Mouse (Mus musculus) adrenal gland, postnatal 36 days (tissue): ENCODE measurements around the gene Baz2b. TPM values are rescaled to one million over a fixed set of nuclear protein-coding genes. Genes with fewer than 3 reads are reported as not detected.

ENCODE experiments used
- DNase-seq, 2 experiments: peaks; one replicate each; pipeline ENCODE4 v3.0.0; 2021; ENCODE audit warnings: mixed read lengths in 1 of 2
- total RNA-seq, 2 experiments: library from RNA; stranded (reverse); gene quantifications; 2 replicates each; pipeline ENCODE4 v1.2.3; 2021

The Baz2b gene
- total RNA-seq, 2 experiments from 2014 or later, result 68.9 to 75.9 TPM

DNA sequence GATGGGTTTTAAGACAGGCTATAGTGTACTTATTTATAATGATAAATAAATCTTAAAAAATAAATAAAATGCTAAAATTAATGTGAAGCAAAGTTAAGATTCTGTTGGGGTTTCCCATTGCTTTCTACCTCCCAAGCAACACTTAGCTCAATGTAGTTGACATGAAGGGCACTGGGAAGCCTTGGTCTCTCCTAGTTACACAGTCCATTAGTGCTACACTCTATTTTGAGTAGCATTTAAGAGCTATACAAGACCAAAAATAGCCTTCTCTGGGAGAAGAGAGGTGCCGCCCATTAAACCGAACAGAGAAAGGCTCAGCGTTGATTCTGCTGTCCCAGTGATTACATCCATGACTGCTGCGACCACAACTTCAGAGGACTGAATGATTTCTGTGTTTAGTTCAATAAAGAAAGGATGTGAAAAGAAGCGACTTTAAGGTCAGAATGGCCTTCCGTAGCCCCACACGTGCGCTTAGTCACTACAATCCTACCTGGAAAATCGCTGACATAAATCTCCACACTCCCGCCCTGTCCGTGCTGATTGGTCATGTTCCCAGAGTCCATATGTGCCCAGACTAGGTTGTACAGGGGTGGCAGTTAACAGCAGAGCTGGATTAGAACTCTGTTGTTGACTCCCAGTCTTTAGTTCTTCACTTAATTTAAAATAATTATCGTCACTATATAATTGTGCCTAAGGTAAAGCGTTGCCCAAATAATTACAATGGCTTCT is 257.2 kb downstream of the Baz2b start:
- DNase-seq, result no peak

- DNase-seq, result no peak
Measured at GRCm38 (mm10) chr2:59951706-59952105, 257.9 kb downstream of the Baz2b start.

DNA sequence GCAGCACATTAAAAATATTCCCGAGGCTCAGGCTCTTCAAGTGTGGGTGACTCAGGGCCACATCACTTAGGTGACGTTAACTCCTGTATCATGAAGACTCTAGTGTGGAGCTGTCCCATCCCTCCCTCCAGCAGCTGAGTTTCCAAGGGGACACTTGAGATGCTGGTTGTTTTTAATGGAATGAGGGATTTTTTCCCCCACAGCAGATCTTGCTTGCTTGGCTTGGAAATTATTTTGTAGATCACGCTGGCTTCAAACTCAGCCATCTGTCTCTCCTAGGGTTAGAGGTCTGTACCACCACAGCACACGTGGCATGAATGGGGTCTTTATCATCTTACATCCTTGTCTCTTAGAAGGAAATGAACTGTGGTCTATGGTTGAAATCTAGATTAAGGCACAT is 258.5 kb downstream of the Baz2b start:
- DNase-seq, result no peak

DNA sequence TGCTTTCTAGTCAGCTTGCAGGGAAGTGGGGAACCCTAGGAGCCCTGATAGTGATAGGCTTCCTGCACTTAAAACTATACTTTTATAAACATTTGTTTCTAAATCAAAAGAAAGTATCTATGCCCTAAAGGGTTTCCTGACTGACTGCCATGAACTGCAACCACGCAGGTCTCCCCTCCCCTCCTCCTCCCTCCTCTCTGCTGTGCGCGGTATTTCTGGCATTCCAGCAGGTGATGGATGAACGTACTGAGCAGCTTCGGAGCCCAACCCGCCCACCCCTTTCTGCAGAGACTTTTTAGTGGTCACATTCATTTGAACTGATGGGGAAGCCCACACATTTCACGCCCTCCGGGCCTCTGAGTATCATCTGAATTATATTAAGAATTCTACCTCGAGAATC is 273.3 kb downstream of the Baz2b start:
- DNase-seq, result no peak

GRCm38 (mm10) chr2:59933129-59933528 is 276.5 kb downstream of the Baz2b start:
- DNase-seq, result no peak

- no peak for DNase-seq
Measured at GRCm38 (mm10) chr2:59932244-59932643, 277.4 kb downstream of the Baz2b start.

DNA sequence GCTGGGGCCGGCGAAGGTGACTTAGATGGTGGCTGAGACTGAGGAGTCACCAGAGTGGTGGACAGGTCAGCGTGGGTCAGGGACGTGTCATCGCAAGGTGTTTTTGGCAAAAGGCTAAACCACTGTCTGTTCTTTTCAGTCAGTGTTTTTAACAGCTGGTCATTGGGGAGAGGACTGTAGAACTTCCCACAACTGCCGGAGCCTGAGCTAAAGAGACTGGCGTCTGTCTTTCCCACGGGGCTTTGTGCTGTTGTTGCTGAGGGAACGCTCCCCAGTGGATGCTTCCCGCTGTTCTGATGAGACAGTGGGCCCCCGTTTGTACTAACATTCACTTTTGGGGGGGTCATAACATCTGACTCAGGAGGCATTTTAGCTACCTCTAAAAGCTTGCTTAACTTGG is 296.0 kb downstream of the Baz2b start:
- no peak for DNase-seq

DNA sequence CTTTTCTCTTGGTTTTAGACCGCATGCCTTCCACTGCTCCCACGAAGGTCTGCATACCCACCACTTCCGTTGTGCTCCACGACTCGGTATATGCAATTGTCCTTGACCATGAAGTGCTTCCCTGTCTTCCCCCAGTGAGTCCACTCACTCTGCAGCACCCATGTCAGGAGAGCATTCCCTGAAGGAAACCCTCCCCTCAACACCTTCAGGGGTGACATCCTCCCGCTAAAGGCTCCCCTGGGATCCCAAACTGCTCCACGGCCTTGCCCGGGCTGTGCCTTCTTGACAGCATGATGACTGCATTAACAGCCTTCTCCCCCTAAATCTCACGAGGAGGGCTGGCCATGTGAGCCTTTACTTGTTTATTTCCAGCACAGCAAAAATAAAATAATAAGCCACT is 301.6 kb downstream of the Baz2b start:
- DNase-seq, result no peak

- DNase-seq, result no peak
Measured at GRCm38 (mm10) chr2:59904007-59904406, 305.6 kb downstream of the Baz2b start.

GRCm38 (mm10) chr2:59898666-59899065 is 311.0 kb downstream of the Baz2b start:
- no peak for DNase-seq

DNA sequence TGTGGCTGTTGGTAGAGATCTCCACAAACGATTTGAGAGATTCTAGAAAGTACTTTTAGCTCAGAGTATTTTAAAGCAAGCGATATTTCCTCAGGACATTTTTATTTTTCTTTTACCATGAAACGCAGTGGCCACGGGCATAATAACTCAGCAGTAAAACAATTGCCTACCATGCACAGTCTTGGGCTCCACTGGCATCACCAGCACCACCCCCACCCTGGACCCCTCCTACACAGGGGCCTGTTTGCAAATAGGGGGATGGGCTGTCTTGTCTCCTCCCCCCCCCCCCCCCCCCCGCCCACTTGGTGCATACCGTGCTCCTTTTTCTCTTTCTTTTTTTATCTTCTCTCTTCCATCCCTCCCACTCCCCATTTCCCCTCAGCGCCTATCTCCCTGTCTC is 311.5 kb downstream of the Baz2b start:
- DNase-seq, result no peak

- DNase-seq, result no peak
Measured at GRCm38 (mm10) chr2:59896837-59897236, 312.8 kb downstream of the Baz2b start.

GRCm38 (mm10) chr2:59896400-59896799 is 313.2 kb downstream of the Baz2b start:
- peak; percentile 62 to 69 for DNase-seq

DNA sequence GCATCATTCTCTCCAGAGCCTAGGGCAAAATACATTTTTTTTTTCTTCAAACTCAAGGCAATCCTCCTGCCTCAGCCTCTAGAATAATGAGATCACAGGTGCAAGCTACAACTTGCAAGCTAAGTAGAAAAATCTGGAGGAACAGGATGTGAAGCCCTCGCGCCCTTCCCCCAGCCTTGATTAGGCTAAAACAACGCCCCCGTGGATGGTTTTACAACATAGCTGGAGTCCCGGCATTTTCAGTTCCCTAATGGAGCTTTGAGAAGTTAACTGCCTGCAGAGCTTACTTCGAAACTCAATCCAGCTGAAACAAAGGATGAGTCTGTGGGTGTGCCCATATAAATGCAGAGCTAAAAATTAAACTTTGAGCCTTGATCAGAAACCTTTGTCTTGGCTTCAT is 319.9 kb downstream of the Baz2b start:
- peak in 1 of 2 experiments; percentile 5 for DNase-seq

DNA sequence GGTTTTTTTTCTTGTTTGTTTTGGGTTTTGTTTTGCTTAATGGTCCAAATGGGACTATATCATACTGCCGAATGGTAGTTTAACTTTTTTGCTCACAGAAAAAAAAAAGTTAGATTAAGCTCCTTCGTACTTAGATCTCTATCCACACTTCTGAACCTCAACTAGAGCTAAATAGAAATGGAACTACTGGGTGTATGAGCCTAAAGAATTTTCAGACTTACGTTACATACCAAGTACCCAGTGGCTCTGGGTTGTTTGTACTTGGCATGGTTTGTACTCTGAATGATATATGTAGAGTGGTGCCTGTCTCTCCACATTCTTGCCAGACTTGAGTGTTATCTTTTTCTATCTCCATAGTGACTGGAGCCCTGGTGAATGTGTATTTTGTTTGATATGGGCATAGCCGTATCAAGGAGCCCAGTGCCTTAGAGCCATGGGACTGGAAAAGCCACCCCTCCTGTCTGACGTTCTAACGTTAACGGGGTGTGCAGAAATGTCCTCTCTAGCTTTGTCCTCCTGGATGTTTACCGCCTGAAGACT is 326.8 kb downstream of the Baz2b start:
- no peak for DNase-seq

DNA sequence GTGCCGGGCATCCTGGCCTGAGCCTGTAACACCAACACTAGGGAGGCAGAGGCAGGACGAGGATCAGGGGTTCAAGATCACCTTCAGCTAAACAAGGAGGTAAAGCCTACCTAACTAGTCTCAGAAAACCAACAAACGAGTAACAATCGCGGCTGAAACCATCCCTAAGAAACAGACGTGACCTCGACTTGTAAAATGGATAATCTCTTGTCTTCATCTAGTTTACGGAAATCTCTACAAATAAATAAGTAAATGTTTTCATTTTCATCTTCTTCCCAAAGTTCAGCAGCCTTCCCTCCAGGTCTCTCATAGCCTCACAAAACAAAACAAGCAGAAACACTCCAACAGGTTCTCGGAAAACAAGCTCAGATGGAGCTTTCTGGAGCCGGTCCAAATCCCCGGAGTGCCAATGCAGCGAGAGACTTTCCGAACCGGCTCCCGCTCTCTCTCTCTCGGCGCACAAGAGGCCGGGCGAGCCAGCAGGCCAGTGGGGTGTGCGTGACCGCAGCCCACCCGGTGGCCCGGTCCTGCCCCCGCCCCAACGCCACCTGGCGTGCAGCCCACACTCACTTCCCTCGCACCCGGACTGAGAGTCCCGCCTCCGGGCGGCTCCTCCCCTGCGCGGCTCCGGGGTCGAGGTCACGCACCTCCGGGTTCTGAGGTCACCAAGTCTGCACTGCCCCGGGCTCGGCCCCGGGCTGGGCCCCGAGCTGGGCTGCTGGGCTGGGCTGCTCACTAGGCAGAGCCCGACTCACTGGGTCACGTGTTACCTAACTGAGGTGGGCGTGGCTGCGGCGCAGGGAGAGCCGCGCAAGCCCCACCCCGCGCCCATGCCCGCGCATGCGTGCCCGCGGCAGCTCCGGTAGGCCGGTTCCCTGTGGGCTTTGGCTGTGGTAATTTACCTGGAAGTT is 327.6 kb downstream of the Baz2b start, which contains the start of gene Wdsub1:
Gene Wdsub1 (minus strand): TSS at position 761 of the 911 bp plus-strand sequence.
- peak; percentile 95 to 98 for DNase-seq

DNA sequence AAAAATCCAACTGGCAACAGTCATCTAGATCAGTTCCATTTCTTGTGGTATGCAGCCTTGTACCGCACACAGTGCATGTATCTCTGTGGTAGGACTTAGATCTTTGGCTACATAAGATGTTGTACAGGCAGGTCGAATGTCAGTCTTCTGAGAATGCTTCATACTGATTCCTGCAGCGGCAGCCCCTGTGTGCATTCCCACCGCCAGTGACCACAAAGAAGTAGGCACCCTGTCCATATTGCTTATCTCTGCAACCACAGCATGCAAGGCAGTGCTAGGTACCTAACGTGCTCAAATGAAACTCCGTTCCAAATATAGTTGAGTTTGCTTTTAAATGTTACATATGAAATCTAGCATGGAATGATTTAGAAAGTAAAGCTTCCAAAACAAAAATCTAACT is 328.2 kb downstream of the Baz2b start:
- no peak for DNase-seq

DNA sequence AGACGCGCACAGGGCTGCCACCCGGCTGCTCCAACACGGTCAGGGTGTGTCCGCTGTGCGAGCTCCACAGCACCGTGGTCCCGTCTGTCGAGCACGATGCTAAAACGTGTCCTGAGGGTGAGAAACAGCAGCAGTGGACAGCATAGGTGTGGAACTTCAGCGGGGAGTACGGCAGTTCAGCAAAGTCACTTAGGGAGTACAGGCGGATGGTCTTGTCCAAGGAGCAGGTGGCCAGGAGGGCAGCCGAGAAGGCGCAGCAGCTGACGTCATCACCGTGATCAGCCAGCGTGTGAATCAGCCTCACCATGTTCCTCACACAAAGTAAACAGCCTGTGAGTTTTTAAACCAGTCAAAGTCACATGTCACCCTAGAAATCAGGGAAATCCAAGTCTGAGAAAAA is 331.4 kb downstream of the Baz2b start:
- no peak for DNase-seq

GRCm38 (mm10) chr2:59877335-59877734 is 332.3 kb downstream of the Baz2b start:
- DNase-seq, result no peak

GRCm38 (mm10) chr2:59876482-59876881 is 333.2 kb downstream of the Baz2b start:
- DNase-seq, result no peak

DNA sequence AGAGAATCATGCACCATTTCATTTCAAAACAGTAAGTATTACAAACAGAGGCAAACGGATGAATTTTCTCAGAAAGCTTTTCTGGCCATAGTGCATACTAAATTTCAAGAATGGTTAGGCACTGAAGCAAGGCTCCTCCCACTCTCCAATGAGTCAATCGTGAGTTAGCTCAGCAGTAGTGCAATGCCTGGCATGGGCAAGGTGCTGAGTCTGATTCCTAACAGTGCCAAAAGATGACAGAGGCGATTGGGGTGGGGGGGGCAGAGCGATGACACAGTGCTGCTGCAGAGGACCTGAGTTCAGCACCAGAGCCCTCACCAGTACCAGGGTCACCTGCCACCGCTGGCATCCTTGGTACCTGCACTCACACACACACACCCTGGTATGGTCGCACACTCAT is 339.1 kb downstream of the Baz2b start:
- DNase-seq, result peak; percentile 37 to 50

- DNase-seq, result no peak
Measured at GRCm38 (mm10) chr2:59862618-59863017, 347.0 kb downstream of the Baz2b start.

DNA sequence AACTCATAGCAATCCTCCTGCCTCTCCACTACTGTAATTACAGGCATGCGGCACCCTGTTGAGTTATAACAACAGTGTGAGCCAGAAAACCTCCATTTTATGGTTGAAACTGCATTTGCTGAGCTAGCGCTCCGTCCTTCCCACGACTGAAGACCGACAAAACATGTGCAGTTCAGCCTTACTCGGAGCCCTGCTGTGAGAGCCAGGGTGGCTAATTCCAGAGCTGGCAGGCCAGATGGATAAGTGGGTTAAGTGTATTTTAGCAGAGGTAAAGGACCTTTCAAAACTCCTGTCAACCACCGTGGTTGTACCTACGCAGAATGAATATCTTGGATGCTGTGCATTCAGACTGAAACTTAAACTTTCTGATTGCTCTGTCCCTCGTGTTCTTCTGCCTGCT is 355.3 kb downstream of the Baz2b start:
- no peak for DNase-seq
